Comparison of ENCODE assay signal across 13 mouse cellular contexts in genomic region chr7:99224648-99225190, GRCm38 (mm10). TPM values are rescaled to one million over a fixed set of nuclear protein-coding genes. Genes with fewer than 3 reads are reported as not detected.
DNase-seq lines count a peak whose midpoint lies in the region; ATAC-seq lines count a peak whose summit lies in the region.
"Had no signal": no experiment of that assay in that cellular context is flagged by ENCODE, and none has a peak within 500 bp of the region (broad histone marks: within the 10 kb centered on the region; RNA-seq: fewer than 3 reads in every experiment).

No protein-coding gene starts in this region.

- H3K36me3 ChIP-seq in heart, embryonic 12.5 days = no peaks in the 10 kb centered on the region
- H3K36me3 ChIP-seq in stomach, embryonic 15.5 days = no peaks in the 10 kb centered on the region

- H3K4me3 ChIP-seq in heart, embryonic 12.5 days = no peak overlapping the region
- no peak overlapping the region for H3K4me3 ChIP-seq in stomach, embryonic 15.5 days (replicated peaks)
- H3K4me3 ChIP-seq: erythroblast, embryonic 14.5 days; layer of hippocampus, adult 2 months had no signal

- H3K27ac ChIP-seq in heart, embryonic 12.5 days (ENCODE audit: poor library complexity, severe bottlenecking) = no peak overlapping the region
- H3K27ac ChIP-seq in stomach, embryonic 15.5 days = no peak overlapping the region
- H3K27ac ChIP-seq: layer of hippocampus, adult 2 months had no signal

- H3K9me3 ChIP-seq in heart, embryonic 12.5 days (replicated peaks) = no peaks in the 10 kb centered on the region
- no peaks in the 10 kb centered on the region for H3K9me3 ChIP-seq in stomach, embryonic 15.5 days

- 54% methylated on average over 1 of the region's 1 CpGs for WGBS in heart, embryonic 12.5 days
- 28% methylated on average over 1 of the region's 1 CpGs for WGBS in stomach, embryonic 15.5 days

- no peak overlapping the region for H3K9ac ChIP-seq in heart, embryonic 12.5 days
- H3K9ac ChIP-seq in stomach, embryonic 15.5 days = no peak overlapping the region

- ATAC-seq in heart, embryonic 12.5 days (ENCODE audit: insufficient number of reproducible peaks, low FRiP score) = no peak
- ATAC-seq in stomach, embryonic 15.5 days (ENCODE audit: insufficient read depth, low FRiP score, low read depth) = peak; percentile 64; the same call in 1 of the 2 replicates
- no peak for ATAC-seq in cerebellum, adult (ENCODE audit: insufficient number of reproducible peaks, low FRiP score, low TSS enrichment)
- ATAC-seq: lung, postnatal 0 days had no signal

- DNase-seq in heart, adult 11 months = peak; percentile 94
- peak; percentile 74 for DNase-seq in kidney, adult 18-20 months
- peak; percentile 53 to 76 for DNase-seq in kidney, postnatal 4 days
- DNase-seq in retina, postnatal 1 day = no peak
- no peak for DNase-seq in ovary, postnatal 36 days (ENCODE audit: low spot score)

- peaks cover 4% of the 10 kb centered on the region; the same call in 1 of the 2 replicates for H3K4me1 ChIP-seq in heart, embryonic 12.5 days (replicated peaks)
- H3K4me1 ChIP-seq in stomach, embryonic 15.5 days = 0 out of 2 replicates have a peak, but pooled peaks cover 5% of the 10 kb centered on the region

- no peaks in the 10 kb centered on the region for H3K27me3 ChIP-seq in heart, embryonic 12.5 days (replicated peaks)
- H3K27me3 ChIP-seq in stomach, embryonic 15.5 days (replicated peaks) = no peaks in the 10 kb centered on the region

- H3K4me2 ChIP-seq in heart, embryonic 12.5 days = no peak overlapping the region
- H3K4me2 ChIP-seq in stomach, embryonic 15.5 days = no peak overlapping the region
- H3K4me2 ChIP-seq: heart, embryonic 11.5 days; midbrain, embryonic 11.5 days had no signal

RNA-seq across cellular contexts. Expression of gene Mogat2, which starts 13.7 kb away (rescaled TPM):
- polyA plus RNA-seq in heart, embryonic 12.5 days (2016; fragmentation: Nextera tagmentation; extraction: Ambion mirVana) = 2.5 and 3.1 TPM in 2 replicates
- 28.1 and 34.5 TPM in 2 replicates for polyA plus RNA-seq in stomach, embryonic 15.5 days (2015; fragmentation: Nextera tagmentation; extraction: Ambion mirVana)
- polyA plus RNA-seq: erythroblast, embryonic 14.5 days had no signal

RNA-seq across cellular contexts. Expression of gene Dgat2, which starts 42.2 kb away (rescaled TPM):
- polyA plus RNA-seq in heart, embryonic 12.5 days (2016; fragmentation: Nextera tagmentation; extraction: Ambion mirVana) = 10.0 and 10.3 TPM in 2 replicates
- polyA plus RNA-seq in stomach, embryonic 15.5 days (2015; fragmentation: Nextera tagmentation; extraction: Ambion mirVana) = 70.2 and 72.0 TPM in 2 replicates

RNA-seq across cellular contexts. Expression of gene Map6, which starts 42.5 kb away (rescaled TPM):
- 3.0 and 3.4 TPM in 2 replicates for polyA plus RNA-seq in heart, embryonic 12.5 days (2016; fragmentation: Nextera tagmentation; extraction: Ambion mirVana)
- polyA plus RNA-seq in stomach, embryonic 15.5 days (2015; fragmentation: Nextera tagmentation; extraction: Ambion mirVana) = 6.3 and 6.7 TPM in 2 replicates
- polyA plus RNA-seq: erythroblast, embryonic 14.5 days had no signal

Comparison
In these comparisons a context has a peak if more than half of its experiments do, and no peak if none do; other contexts are left out.
1. DNase-seq: peak in heart, adult 11 months (single experiment), kidney, adult 18-20 months (single experiment) and kidney, postnatal 4 days (2 of 2); none in retina, postnatal 1 day (single experiment) and ovary, postnatal 36 days (single experiment).